Mouse (Mus musculus): ENCODE results near the gene Mvd.

Mvd gene

GRCm38 (mm10) chr8:122443262-122444006 is at the start of gene Mvd:
Mvd (minus strand) TSS chr8:122443422.
- DNase-seq = peak; percentile 100

GRCm38 (mm10) chr8:122488387-122488786 is 45.2 kb upstream of the Mvd start:
- DNase-seq = peak; percentile 58

- DNase-seq = no peak
Measured at GRCm38 (mm10) chr8:122484831-122485230, 41.6 kb upstream of the Mvd start.

GRCm38 (mm10) chr8:122483877-122484276 is 40.7 kb upstream of the Mvd start:
- no peak for DNase-seq

- no peak for DNase-seq
Measured at GRCm38 (mm10) chr8:122482448-122482847, 39.2 kb upstream of the Mvd start.

- DNase-seq = peak; percentile 87
Measured at GRCm38 (mm10) chr8:122475580-122476320, 32.5 kb upstream of the Mvd start, which contains the start of the genes Rnf166 and Ctu2. Rnf166 (minus strand) TSS chr8:122476064. Ctu2 (plus strand) TSS chr8:122476143.

GRCm38 (mm10) chr8:122474951-122475560 is 31.8 kb upstream of the Mvd start:
- peak; percentile 39 for DNase-seq

GRCm38 (mm10) chr8:122473911-122474421 is 30.7 kb upstream of the Mvd start:
- peak; percentile 68 for DNase-seq

GRCm38 (mm10) chr8:122470691-122471090 is 27.5 kb upstream of the Mvd start:
- DNase-seq = no peak

GRCm38 (mm10) chr8:122469965-122470364 is 26.7 kb upstream of the Mvd start:
- no peak for DNase-seq

GRCm38 (mm10) chr8:122469407-122469806 is 26.2 kb upstream of the Mvd start:
- no peak for DNase-seq

GRCm38 (mm10) chr8:122467816-122468215 is 24.6 kb upstream of the Mvd start:
- no peak for DNase-seq

- DNase-seq = no peak
Measured at GRCm38 (mm10) chr8:122464985-122465384, 21.8 kb upstream of the Mvd start.

- DNase-seq = no peak
Measured at GRCm38 (mm10) chr8:122463651-122464640, 20.7 kb upstream of the Mvd start.

GRCm38 (mm10) chr8:122462510-122462909 is 19.3 kb upstream of the Mvd start:
- no peak for DNase-seq

- DNase-seq = peak; percentile 66
Measured at GRCm38 (mm10) chr8:122461473-122462148, 18.4 kb upstream of the Mvd start.

- DNase-seq = no peak
Measured at GRCm38 (mm10) chr8:122460524-122461472, 17.6 kb upstream of the Mvd start, which contains the start of gene Snai3. Snai3 (minus strand) TSS chr8:122460733.

- no peak for DNase-seq
Measured at GRCm38 (mm10) chr8:122459990-122460389, 16.8 kb upstream of the Mvd start.

- DNase-seq = no peak
Measured at GRCm38 (mm10) chr8:122459218-122459900, 16.1 kb upstream of the Mvd start.

- DNase-seq = no peak
Measured at GRCm38 (mm10) chr8:122457171-122457570, 13.9 kb upstream of the Mvd start.
